Mouse (Mus musculus) embryonic facial prominence, embryonic 10.5 days (tissue): Measurements from ENCODE around the gene D430041D05Rik. TPM values are rescaled to one million over a fixed set of nuclear protein-coding genes. Genes with fewer than 3 reads are reported as not detected.

ENCODE experiments used
- DNase-seq: peaks from one replicate; pipeline ENCODE4 v3.0.0-alpha.2; 2017; ENCODE audit warnings: low spot score
- H3K27ac ChIP-seq: fragments of 300-500 bp; sonication (generic); replicated peaks from 2 replicates; pipeline ENCODE4 v1.5.1; 2016; ENCODE audit warnings: mild to moderate bottlenecking
- H3K27me3 ChIP-seq: fragments of 300-500 bp; sonication (generic); replicated peaks from 2 replicates; pipeline ENCODE4 v1.6.1; 2016; ENCODE audit warnings: low read depth, mild to moderate bottlenecking; ENCODE audit not compliant: poor library complexity, severe bottlenecking
- H3K36me3 ChIP-seq: fragments of 300-500 bp; sonication (generic); replicated peaks from 2 replicates; pipeline ENCODE4 v1.6.1; 2016; ENCODE audit warnings: mild to moderate bottlenecking, moderate library complexity
- H3K4me1 ChIP-seq: fragments of 300-500 bp; sonication (generic); 2 replicates; pipeline ENCODE4 v1.6.1; 2016
- H3K4me3 ChIP-seq: fragments of 300-500 bp; sonication (generic); 2 replicates; pipeline ENCODE4 v1.5.1; 2016; ENCODE audit warnings: mild to moderate bottlenecking, moderate library complexity
- H3K9me3 ChIP-seq: fragments of 300-500 bp; sonication (generic); 2 replicates; pipeline ENCODE4 v1.6.1; 2016; ENCODE audit warnings: mild to moderate bottlenecking
- WGBS: fragments of 180-500 bp; shearing (Covaris S2); methylation state at CpG from one replicate; pipeline ENCODE4 v1.1.7; 2016; 5-methylcytosine and 5-hydroxymethylcytosine counted together
- polyA plus RNA-seq: library from polyadenylated mRNA; unstranded; fragments of >200 nt; fragmentation: Nextera tagmentation; extraction: Ambion mirVana; gene quantifications from 2 replicates; pipeline ENCODE4 v1.2.1, GENCODE M21; 2016

D430041D05Rik gene
- polyA plus RNA-seq, 1 experiment from 2014 or later, result 0.60 TPM

- H3K9me3 ChIP-seq, result no peaks in the 10 kb centered on the region
- WGBS, result 78% methylated on average over 3 of the region's 3 CpGs
- H3K4me1 ChIP-seq, result no peaks in the 10 kb centered on the region
- DNase-seq, result no peak
- no peaks in the 10 kb centered on the region for H3K36me3 ChIP-seq
- no peak overlapping the region for H3K4me3 ChIP-seq
- H3K27ac ChIP-seq, result no peak overlapping the region
- no peaks in the 10 kb centered on the region for H3K27me3 ChIP-seq
Observed at GRCm38 (mm10) chr2:104286821-104287220, 124.0 kb downstream of the D430041D05Rik start.

- H3K27ac ChIP-seq, result no peak overlapping the region
- no peaks in the 10 kb centered on the region for H3K27me3 ChIP-seq
- H3K4me1 ChIP-seq, result no peaks in the 10 kb centered on the region
- no peak overlapping the region for H3K4me3 ChIP-seq
- H3K9me3 ChIP-seq, result no peaks in the 10 kb centered on the region
- H3K36me3 ChIP-seq, result no peaks in the 10 kb centered on the region
- no peak for DNase-seq
- 94% methylated on average over 8 of the region's 8 CpGs for WGBS
Observed at GRCm38 (mm10) chr2:104283401-104283955, 127.3 kb downstream of the D430041D05Rik start.

GRCm38 (mm10) chr2:104282835-104283234 is 128.0 kb downstream of the D430041D05Rik start:
- Histone ChIP-seq H3K4me1 (no peaks in the 10 kb centered on the region), H3K4me3 (no peak overlapping the region), H3K27me3 (no peaks in the 10 kb centered on the region), H3K27ac (no peak overlapping the region), H3K36me3 (no peaks in the 10 kb centered on the region), H3K9me3 (no peaks in the 10 kb centered on the region)
- no peak for DNase-seq
- WGBS, result 87% methylated on average over 2 of the region's 2 CpGs

- Histone ChIP-seq H3K9me3 (no peaks in the 10 kb centered on the region), H3K27me3 (no peaks in the 10 kb centered on the region), H3K36me3 (no peaks in the 10 kb centered on the region), H3K27ac (no peak overlapping the region), H3K4me3 (no peak overlapping the region), H3K4me1 (peaks cover 5% of the 10 kb centered on the region; the same call in 1 of the 2 replicates)
- 59% methylated on average over 4 of the region's 4 CpGs for WGBS
- no peak for DNase-seq
Observed at GRCm38 (mm10) chr2:104267049-104267448, 143.8 kb downstream of the D430041D05Rik start.

GRCm38 (mm10) chr2:104261741-104262067 is 149.1 kb downstream of the D430041D05Rik start:
- 87% methylated on average over 4 of the region's 4 CpGs for WGBS

GRCm38 (mm10) chr2:104260920-104261740 is 149.7 kb downstream of the D430041D05Rik start:
- Histone ChIP-seq H3K4me3 (no peak overlapping the region), H3K4me1 (0 out of 2 replicates have a peak, but pooled peaks cover 3% of the 10 kb centered on the region), H3K27me3 (0 out of 2 replicates have a peak, but pooled peaks cover 9% of the 10 kb centered on the region), H3K36me3 (no peaks in the 10 kb centered on the region), H3K9me3 (no peaks in the 10 kb centered on the region), H3K27ac (no peak overlapping the region)
- no peak for DNase-seq
- 80% methylated on average over 18 of the region's 18 CpGs for WGBS

More at GRCm38 (mm10) chr2:104261741-104262067, 149.1 kb downstream of the D430041D05Rik start:
- Histone ChIP-seq H3K4me1 (0 out of 2 replicates have a peak, but pooled peaks cover 3% of the 10 kb centered on the region), H3K4me3 (no peak overlapping the region), H3K36me3 (no peaks in the 10 kb centered on the region), H3K27me3 (0 out of 2 replicates have a peak, but pooled peaks cover 9% of the 10 kb centered on the region), H3K27ac (no peak overlapping the region), H3K9me3 (no peaks in the 10 kb centered on the region)
- no peak for DNase-seq

- DNase-seq, result no peak
- Histone ChIP-seq H3K4me1 (peaks cover 16% of the 10 kb centered on the region), H3K9me3 (no peaks in the 10 kb centered on the region), H3K27me3 (0 out of 2 replicates have a peak, but pooled peaks cover 9% of the 10 kb centered on the region), H3K36me3 (no peaks in the 10 kb centered on the region), H3K4me3 (no peak overlapping the region), H3K27ac (no peak overlapping the region)
- 84% methylated on average over 15 of the region's 15 CpGs for WGBS
Observed at GRCm38 (mm10) chr2:104256585-104256984, 154.2 kb downstream of the D430041D05Rik start.

GRCm38 (mm10) chr2:104254944-104255343 is 155.9 kb downstream of the D430041D05Rik start:
- Histone ChIP-seq H3K36me3 (no peaks in the 10 kb centered on the region), H3K9me3 (no peaks in the 10 kb centered on the region), H3K27me3 (0 out of 2 replicates have a peak, but pooled peaks cover 9% of the 10 kb centered on the region), H3K4me3 (no peak overlapping the region), H3K4me1 (peaks cover 27% of the 10 kb centered on the region), H3K27ac (no peak overlapping the region)
- DNase-seq, result no peak
- 90% methylated on average over 9 of the region's 9 CpGs for WGBS

GRCm38 (mm10) chr2:104253341-104253740 is 157.5 kb downstream of the D430041D05Rik start:
- Histone ChIP-seq H3K27me3 (0 out of 2 replicates have a peak, but pooled peaks cover 4% of the 10 kb centered on the region), H3K27ac (no peak overlapping the region), H3K36me3 (no peaks in the 10 kb centered on the region), H3K9me3 (no peaks in the 10 kb centered on the region), H3K4me1 (peaks cover 24% of the 10 kb centered on the region), H3K4me3 (no peak overlapping the region)
- DNase-seq, result no peak
- 93% methylated on average over 4 of the region's 4 CpGs for WGBS

GRCm38 (mm10) chr2:104251647-104252046 is 159.2 kb downstream of the D430041D05Rik start:
- Histone ChIP-seq H3K4me1 (peaks cover 24% of the 10 kb centered on the region), H3K27ac (no peak overlapping the region), H3K9me3 (no peaks in the 10 kb centered on the region), H3K27me3 (no peaks in the 10 kb centered on the region), H3K4me3 (no peak overlapping the region), H3K36me3 (no peaks in the 10 kb centered on the region)
- no peak for DNase-seq
- 65% methylated on average over 4 of the region's 4 CpGs for WGBS

- DNase-seq, result no peak
- H3K4me3 ChIP-seq, result no peak overlapping the region
- no peaks in the 10 kb centered on the region for H3K9me3 ChIP-seq
- WGBS, result 81% methylated on average over 2 of the region's 2 CpGs
- no peaks in the 10 kb centered on the region for H3K27me3 ChIP-seq
- no peaks in the 10 kb centered on the region for H3K36me3 ChIP-seq
- no peak overlapping the region for H3K27ac ChIP-seq
- peaks cover 24% of the 10 kb centered on the region for H3K4me1 ChIP-seq
Observed at GRCm38 (mm10) chr2:104249856-104250255, 161.0 kb downstream of the D430041D05Rik start.

GRCm38 (mm10) chr2:104246851-104247250 is 164.0 kb downstream of the D430041D05Rik start:
- H3K27me3 ChIP-seq, result no peaks in the 10 kb centered on the region
- H3K4me1 ChIP-seq, result peaks cover 17% of the 10 kb centered on the region
- H3K36me3 ChIP-seq, result no peaks in the 10 kb centered on the region
- H3K9me3 ChIP-seq, result no peaks in the 10 kb centered on the region
- WGBS, result 71% methylated on average over 4 of the region's 4 CpGs
- H3K4me3 ChIP-seq, result no peak overlapping the region
- DNase-seq, result no peak
- H3K27ac ChIP-seq, result no peak overlapping the region

GRCm38 (mm10) chr2:104242055-104242454 is 168.8 kb downstream of the D430041D05Rik start:
- Histone ChIP-seq H3K4me3 (no peak overlapping the region), H3K27ac (no peak overlapping the region), H3K4me1 (peaks cover 4% of the 10 kb centered on the region; the same call in 1 of the 2 replicates), H3K36me3 (no peaks in the 10 kb centered on the region), H3K9me3 (no peaks in the 10 kb centered on the region), H3K27me3 (no peaks in the 10 kb centered on the region)
- 74% methylated on average over 5 of the region's 5 CpGs for WGBS
- no peak for DNase-seq
